Mouse (Mus musculus): ENCODE results near the gene Zfp646. TPM values are rescaled to one million over a fixed set of nuclear protein-coding genes. Genes with fewer than 3 reads are reported as not detected.

The Zfp646 gene
- polyA plus RNA-seq, 1 experiment from 2014 or later, result 2.7 TPM

GRCm38 (mm10) chr7:127896384-127896783, 20.4 kb downstream of the Zfp646 start:
- Histone ChIP-seq H3K27me3 (ENCODE audit: insufficient read depth, low read length) (no peaks in the 10 kb centered on the region), H3K9ac (replicated peaks) (no peak overlapping the region), H3K9me3 (ENCODE audit: low read length) (no peaks in the 10 kb centered on the region), H3K4me2 (ENCODE audit: low read depth, low read length) (0 out of 2 replicates have a peak overlapping the region, but pooled peaks have one; percentile 90), H3K36me3 (replicated peaks; ENCODE audit: insufficient read depth, low read length) (peaks cover 4% of the 10 kb centered on the region; the same call in 1 of the 2 replicates), H3K27ac (ENCODE audit: low read depth) (no peak overlapping the region), H3K4me1 (ENCODE audit: insufficient read depth) (peaks cover 29% of the 10 kb centered on the region), H3K4me3 (ENCODE audit: low read depth, low read length) (no peak overlapping the region)
- ATAC-seq (no peak), DNase-seq (peak; percentile 80)
- 57% methylated on average over 13 of the region's 13 CpGs for WGBS (ENCODE audit: insufficient replicate concordance)
- TF ChIP-seq EP300 (IDR thresholded peaks at IDR 0.05; ENCODE audit: low read depth) (no peak), CTCF (IDR thresholded peaks at IDR 0.05; ENCODE audit: low read depth) (peak; percentile 88)

GRCm38 (mm10) chr7:127897542-127897941, 21.5 kb downstream of the Zfp646 start:
- peaks cover 29% of the 10 kb centered on the region for H3K4me1 ChIP-seq (ENCODE audit: insufficient read depth)
- H3K27me3 ChIP-seq (ENCODE audit: insufficient read depth, low read length), result no peaks in the 10 kb centered on the region
- H3K9me3 ChIP-seq (ENCODE audit: low read length), result no peaks in the 10 kb centered on the region
- no peak overlapping the region for H3K27ac ChIP-seq (ENCODE audit: low read depth)
- H3K4me3 ChIP-seq (ENCODE audit: low read depth, low read length), result no peak overlapping the region
- no peak overlapping the region for H3K9ac ChIP-seq (replicated peaks)
- no peak for TF ChIP-seq EP300 (IDR thresholded peaks at IDR 0.05; ENCODE audit: low read depth)
- TF ChIP-seq CTCF (IDR thresholded peaks at IDR 0.05; ENCODE audit: low read depth), result no peak
- 82% methylated on average over 7 of the region's 7 CpGs for WGBS (ENCODE audit: insufficient replicate concordance)
- ATAC-seq (no peak), DNase-seq (no peak)
- peaks cover 3% of the 10 kb centered on the region; the same call in 1 of the 2 replicates for H3K36me3 ChIP-seq (replicated peaks; ENCODE audit: insufficient read depth, low read length)
- H3K4me2 ChIP-seq (ENCODE audit: low read depth, low read length), result no peak overlapping the region

GRCm38 (mm10) chr7:127898179-127898956, 22.3 kb downstream of the Zfp646 start:
- no peak overlapping the region for H3K4me3 ChIP-seq (ENCODE audit: low read depth, low read length)
- peak; percentile 49 for DNase-seq
- H3K27ac ChIP-seq (ENCODE audit: low read depth), result peak overlapping the region; percentile 37; the same call in 1 of the 2 replicates
- H3K4me1 ChIP-seq (ENCODE audit: insufficient read depth), result peaks cover 29% of the 10 kb centered on the region
- no peak for ATAC-seq
- 35% methylated on average over 10 of the region's 10 CpGs for WGBS (ENCODE audit: insufficient replicate concordance)
- no peaks in the 10 kb centered on the region for H3K27me3 ChIP-seq (ENCODE audit: insufficient read depth, low read length)
- no peaks in the 10 kb centered on the region for H3K9me3 ChIP-seq (ENCODE audit: low read length)
- TF ChIP-seq CTCF (IDR thresholded peaks at IDR 0.05; ENCODE audit: low read depth), result no peak
- H3K36me3 ChIP-seq (replicated peaks; ENCODE audit: insufficient read depth, low read length), result no peaks in the 10 kb centered on the region
- peak overlapping the region; percentile 22; the same call in 1 of the 2 replicates for H3K4me2 ChIP-seq (ENCODE audit: low read depth, low read length)
- H3K9ac ChIP-seq (replicated peaks), result no peak overlapping the region

- no peak overlapping the region for H3K4me3 ChIP-seq (ENCODE audit: low read depth, low read length)
- H3K27ac ChIP-seq (ENCODE audit: low read depth), result no peak overlapping the region
- H3K9ac ChIP-seq (replicated peaks), result no peak overlapping the region
- TF ChIP-seq CTCF (IDR thresholded peaks at IDR 0.05; ENCODE audit: low read depth) (no peak), EP300 (IDR thresholded peaks at IDR 0.05; ENCODE audit: low read depth) (no peak)
- no peaks in the 10 kb centered on the region; the same call in 1 of the 2 replicates for H3K36me3 ChIP-seq (replicated peaks; ENCODE audit: insufficient read depth, low read length)
- peaks cover 36% of the 10 kb centered on the region for H3K4me1 ChIP-seq (ENCODE audit: insufficient read depth)
- no peaks in the 10 kb centered on the region for H3K9me3 ChIP-seq (ENCODE audit: low read length)
- H3K27me3 ChIP-seq (ENCODE audit: insufficient read depth, low read length), result no peaks in the 10 kb centered on the region
- WGBS (ENCODE audit: insufficient replicate concordance), result 21% methylated on average over 7 of the region's 7 CpGs
- DNase-seq (no peak), ATAC-seq (no peak)
- no peak overlapping the region; the same call in 1 of the 2 replicates for H3K4me2 ChIP-seq (ENCODE audit: low read depth, low read length)
These were observed 24.0 kb downstream of the Zfp646 start for GRCm38 (mm10) chr7:127899997-127900396.

GRCm38 (mm10) chr7:127901772-127902171, 25.8 kb downstream of the Zfp646 start:
- Histone ChIP-seq H3K9ac (replicated peaks) (no peak overlapping the region), H3K4me3 (ENCODE audit: low read depth, low read length) (no peak overlapping the region), H3K27me3 (ENCODE audit: insufficient read depth, low read length) (no peaks in the 10 kb centered on the region), H3K36me3 (replicated peaks; ENCODE audit: insufficient read depth, low read length) (peaks cover 15% of the 10 kb centered on the region), H3K9me3 (ENCODE audit: low read length) (no peaks in the 10 kb centered on the region), H3K4me2 (ENCODE audit: low read depth, low read length) (no peak overlapping the region), H3K4me1 (ENCODE audit: insufficient read depth) (peaks cover 32% of the 10 kb centered on the region), H3K27ac (ENCODE audit: low read depth) (no peak overlapping the region)
- no peak for TF ChIP-seq EP300 (IDR thresholded peaks at IDR 0.05; ENCODE audit: low read depth)
- no peak for TF ChIP-seq CTCF (IDR thresholded peaks at IDR 0.05; ENCODE audit: low read depth)
- WGBS (ENCODE audit: insufficient replicate concordance), result 55% methylated on average over 2 of the region's 2 CpGs
- ATAC-seq (no peak), DNase-seq (no peak)

GRCm38 (mm10) chr7:127903971-127904796, 28.2 kb downstream of the Zfp646 start, which contains the start of gene Bckdk:
Bckdk (plus strand) TSS chr7:127904082.
- 7% methylated on average over 38 of the region's 38 CpGs for WGBS (ENCODE audit: insufficient replicate concordance)
- H3K27me3 ChIP-seq (ENCODE audit: insufficient read depth, low read length), result no peaks in the 10 kb centered on the region
- peak within 1 kb of the TSS; percentile 93 for H3K4me2 ChIP-seq (ENCODE audit: low read depth, low read length)
- peaks cover 38% of the 10 kb centered on the region for H3K36me3 ChIP-seq (replicated peaks; ENCODE audit: insufficient read depth, low read length)
- ATAC-seq (peak; percentile 90), DNase-seq (peak; percentile 84)
- H3K4me1 ChIP-seq (ENCODE audit: insufficient read depth), result peaks cover 23% of the 10 kb centered on the region
- H3K9me3 ChIP-seq (ENCODE audit: low read length), result no peaks in the 10 kb centered on the region
- H3K27ac ChIP-seq (ENCODE audit: low read depth), result peak within 1 kb of the TSS; percentile 78
- TF ChIP-seq EP300 (IDR thresholded peaks at IDR 0.05; ENCODE audit: low read depth) (no peak; the same call in 1 of the 2 replicates), CTCF (IDR thresholded peaks at IDR 0.05; ENCODE audit: low read depth) (no peak)
- peak within 1 kb of the TSS; percentile 82 for H3K4me3 ChIP-seq (ENCODE audit: low read depth, low read length)
- H3K9ac ChIP-seq (replicated peaks), result peak within 1 kb of the TSS; percentile 90
